Mouse (Mus musculus): ENCODE measurements around the gene Olfr784. TPM values are rescaled to one million over a fixed set of nuclear protein-coding genes. Genes with fewer than 3 reads are reported as not detected.

The Olfr784 gene
- polyA plus RNA-seq, 1 experiment from 2014 or later: 0.08 TPM

Other genes starting within 250 kb of the Olfr784 start
- not detected in 2 replicates for gene Olfr770, start 245.1 kb upstream of the Olfr784 start, polyA plus RNA-seq (2014; fragmentation: Nextera tagmentation; extraction: Ambion mirVana)
- gene Olfr771, start 219.3 kb upstream of the Olfr784 start, polyA plus RNA-seq (2014; fragmentation: Nextera tagmentation; extraction: Ambion mirVana): not detected in 2 replicates
- not detected in 2 replicates for gene Olfr772, start 206.2 kb upstream of the Olfr784 start, polyA plus RNA-seq (2014; fragmentation: Nextera tagmentation; extraction: Ambion mirVana)
- not detected in 2 replicates for gene Olfr773, start 196.7 kb upstream of the Olfr784 start, polyA plus RNA-seq (2014; fragmentation: Nextera tagmentation; extraction: Ambion mirVana)
- not detected in 2 replicates for gene Olfr774, start 147.9 kb upstream of the Olfr784 start, polyA plus RNA-seq (2014; fragmentation: Nextera tagmentation; extraction: Ambion mirVana)
- gene Olfr775, start 135.7 kb upstream of the Olfr784 start, polyA plus RNA-seq (2014; fragmentation: Nextera tagmentation; extraction: Ambion mirVana): not detected in 2 replicates
- gene Olfr776, start 125.0 kb upstream of the Olfr784 start, polyA plus RNA-seq (2014; fragmentation: Nextera tagmentation; extraction: Ambion mirVana): not detected in 2 replicates
- gene Olfr777, start 112.6 kb upstream of the Olfr784 start, polyA plus RNA-seq (2014; fragmentation: Nextera tagmentation; extraction: Ambion mirVana): not detected in 2 replicates
- gene Olfr780, start 66.0 kb upstream of the Olfr784 start, polyA plus RNA-seq (2014; fragmentation: Nextera tagmentation; extraction: Ambion mirVana): not detected in 2 replicates
- gene Olfr781, start 55.2 kb upstream of the Olfr784 start, polyA plus RNA-seq (2014; fragmentation: Nextera tagmentation; extraction: Ambion mirVana): not detected in 2 replicates
- not detected in 2 replicates for gene Olfr782, start 35.2 kb upstream of the Olfr784 start, polyA plus RNA-seq (2014; fragmentation: Nextera tagmentation; extraction: Ambion mirVana)
- not detected in 2 replicates for gene Olfr785, start 21.3 kb downstream of the Olfr784 start, polyA plus RNA-seq (2014; fragmentation: Nextera tagmentation; extraction: Ambion mirVana)
- gene Olfr786, start 43.2 kb downstream of the Olfr784 start, polyA plus RNA-seq (2014; fragmentation: Nextera tagmentation; extraction: Ambion mirVana): not detected in 2 replicates
- not detected in 2 replicates for gene Olfr787, start 77.8 kb downstream of the Olfr784 start, polyA plus RNA-seq (2014; fragmentation: Nextera tagmentation; extraction: Ambion mirVana)
- gene Olfr788, start 86.9 kb downstream of the Olfr784 start, polyA plus RNA-seq (2014; fragmentation: Nextera tagmentation; extraction: Ambion mirVana): not detected in 2 replicates
- not detected in 2 replicates for gene Olfr789, start 100.7 kb downstream of the Olfr784 start, polyA plus RNA-seq (2014; fragmentation: Nextera tagmentation; extraction: Ambion mirVana)
- gene Olfr790, start 114.4 kb downstream of the Olfr784 start, polyA plus RNA-seq (2014; fragmentation: Nextera tagmentation; extraction: Ambion mirVana): not detected in 2 replicates
- gene Olfr791, start 137.7 kb downstream of the Olfr784 start, polyA plus RNA-seq (2014; fragmentation: Nextera tagmentation; extraction: Ambion mirVana): not detected in 2 replicates
- gene Olfr792, start 155.1 kb downstream of the Olfr784 start, polyA plus RNA-seq (2014; fragmentation: Nextera tagmentation; extraction: Ambion mirVana): not detected in 2 replicates
- not detected in 2 replicates for gene Olfr794, start 183.6 kb downstream of the Olfr784 start, polyA plus RNA-seq (2014; fragmentation: Nextera tagmentation; extraction: Ambion mirVana)
- not detected in 2 replicates for gene Olfr796, start 228.5 kb downstream of the Olfr784 start, polyA plus RNA-seq (2014; fragmentation: Nextera tagmentation; extraction: Ambion mirVana)
- not detected in 2 replicates for gene Olfr798, start 243.9 kb downstream of the Olfr784 start, polyA plus RNA-seq (2014; fragmentation: Nextera tagmentation; extraction: Ambion mirVana)

All from forebrain, embryonic 11.5 days (tissue).